ENCODE assay signal across 20 mouse cellular contexts in the genomic region with DNA sequence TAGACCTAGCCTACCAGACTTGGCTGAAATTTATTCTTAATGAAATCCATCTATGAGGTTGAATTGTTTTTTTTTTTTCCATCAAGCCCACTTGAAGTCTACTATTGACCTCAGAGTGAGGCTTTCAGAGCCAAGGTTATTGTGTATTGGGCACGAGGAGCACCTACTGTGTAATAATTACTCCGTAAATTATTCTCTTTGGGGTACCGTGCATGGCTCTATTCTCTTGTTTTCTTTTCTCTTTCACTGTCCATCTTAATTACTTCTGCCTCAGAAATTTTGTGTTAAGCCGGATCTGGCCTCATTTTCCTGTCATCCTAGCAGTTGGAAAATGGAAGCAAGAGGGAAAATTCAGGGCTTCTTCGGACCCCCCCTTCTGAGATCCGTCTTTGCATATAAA. TPM values are rescaled to one million over a fixed set of nuclear protein-coding genes. Genes with fewer than 3 reads are reported as not detected.
DNase-seq lines count a peak whose midpoint lies in the region; ATAC-seq and TF ChIP-seq lines count a peak whose summit lies in the region.
"Had no signal": no experiment of that assay in that cellular context is flagged by ENCODE, and none has a peak within 500 bp of the region (broad histone marks: within the 10 kb centered on the region; RNA-seq: fewer than 3 reads in every experiment).

No protein-coding gene starts in this region.

- no peak overlapping the region for H3K9ac ChIP-seq in forebrain, postnatal 0 days
- H3K9ac ChIP-seq in forebrain, embryonic 11.5 days (ENCODE audit: low read length), result 0 out of 2 replicates have a peak overlapping the region, but pooled peaks have one; percentile 7
- no peak overlapping the region for H3K9ac ChIP-seq in forebrain, embryonic 15.5 days (replicated peaks)
- H3K9ac ChIP-seq: heart, embryonic 15.5 days; hindbrain, embryonic 15.5 days had no signal

- no peaks in the 10 kb centered on the region for H3K27me3 ChIP-seq in forebrain, embryonic 10.5 days (ENCODE audit: poor library complexity, severe bottlenecking)
- H3K27me3 ChIP-seq in forebrain, postnatal 0 days (ENCODE audit: insufficient read depth, low read length), result no peaks in the 10 kb centered on the region
- H3K27me3 ChIP-seq in forebrain, embryonic 11.5 days (ENCODE audit: control insufficient read depth, insufficient read depth, low read length), result no peaks in the 10 kb centered on the region
- no peaks in the 10 kb centered on the region for H3K27me3 ChIP-seq in forebrain, embryonic 15.5 days
- H3K27me3 ChIP-seq: CH12.LX; heart, embryonic 15.5 days; hindbrain, embryonic 15.5 days had no signal

- peak overlapping the region; percentile 78 for H3K27ac ChIP-seq in forebrain, embryonic 10.5 days
- H3K27ac ChIP-seq in forebrain, postnatal 0 days (ENCODE audit: low read depth, low read length), result no peak overlapping the region
- peak overlapping the region; percentile 65 for H3K27ac ChIP-seq in forebrain, embryonic 11.5 days (ENCODE audit: low read depth, low read length)
- peak overlapping the region; percentile 71 for H3K27ac ChIP-seq in forebrain, embryonic 15.5 days (replicated peaks)
- H3K27ac ChIP-seq: heart, embryonic 15.5 days; hindbrain, embryonic 15.5 days had no signal

- peak; percentile 15 for DNase-seq in forebrain, embryonic 10.5 days (ENCODE audit: extremely low spot score, low spot score)
- DNase-seq in forebrain, postnatal 0 days, result no peak
- peak; percentile 5 for DNase-seq in Muller cell, postnatal 12 days (ENCODE audit: inconsistent ontology term)
- no peak for DNase-seq in forebrain, embryonic 11.5 days (ENCODE audit: low spot score)
- no peak for DNase-seq in heart, adult 8-10 months (ENCODE audit: low spot score)
- no peak for DNase-seq in urinary bladder, postnatal 10 days (ENCODE audit: low spot score)
- DNase-seq: adrenal gland, adult 2 months; adrenal gland, postnatal 25 days; cerebellum, adult 8-10 months; cerebellum, postnatal 25 days; heart, adult 18-20 months; heart, postnatal 14 days; kidney, adult 11 months; kidney, adult 9 months had no signal

- peaks cover 45% of the 10 kb centered on the region for H3K36me3 ChIP-seq in forebrain, embryonic 10.5 days (replicated peaks)
- H3K36me3 ChIP-seq in forebrain, postnatal 0 days (ENCODE audit: insufficient read depth), result peaks cover 35% of the 10 kb centered on the region
- peaks cover 3% of the 10 kb centered on the region; the same call in 1 of the 2 replicates for H3K36me3 ChIP-seq in forebrain, embryonic 11.5 days (ENCODE audit: control insufficient read depth, insufficient read depth, low read length)
- H3K36me3 ChIP-seq in forebrain, embryonic 15.5 days, result peaks cover 40% of the 10 kb centered on the region

- H3K4me1 ChIP-seq in forebrain, embryonic 10.5 days, result peaks cover 37% of the 10 kb centered on the region
- H3K4me1 ChIP-seq in forebrain, postnatal 0 days (ENCODE audit: insufficient read depth), result 0 out of 2 replicates have a peak, but pooled peaks cover 5% of the 10 kb centered on the region
- H3K4me1 ChIP-seq in forebrain, embryonic 11.5 days (replicated peaks; ENCODE audit: control insufficient read depth, insufficient read depth, low read length), result peaks cover 14% of the 10 kb centered on the region
- H3K4me1 ChIP-seq in forebrain, embryonic 15.5 days, result peaks cover 28% of the 10 kb centered on the region

- ATAC-seq in forebrain, postnatal 0 days, result no peak
- peak; percentile 59 for ATAC-seq in forebrain, embryonic 11.5 days (replicated peaks; ENCODE audit: low FRiP score)
- no peak for ATAC-seq in forebrain, embryonic 15.5 days (replicated peaks)
- no peak for ATAC-seq in megakaryocyte-erythroid progenitor cell, adult 5-6 weeks (replicated peaks; ENCODE audit: low FRiP score, low TSS enrichment, poor library complexity, severe bottlenecking)

- TF ChIP-seq CTCF in forebrain, postnatal 0 days (IDR thresholded peaks at IDR 0.05; ENCODE audit: low read depth), result no peak

- H3K9me3 ChIP-seq in forebrain, embryonic 10.5 days, result no peaks in the 10 kb centered on the region
- H3K9me3 ChIP-seq in forebrain, postnatal 0 days (ENCODE audit: low read length), result no peaks in the 10 kb centered on the region
- H3K9me3 ChIP-seq in forebrain, embryonic 11.5 days (ENCODE audit: control insufficient read depth, low read length), result no peaks in the 10 kb centered on the region
- no peaks in the 10 kb centered on the region for H3K9me3 ChIP-seq in forebrain, embryonic 15.5 days
- H3K9me3 ChIP-seq: heart, embryonic 15.5 days; hindbrain, embryonic 15.5 days had no signal

- WGBS in forebrain, embryonic 10.5 days, result 42% methylated on average over 6 of the region's 6 CpGs
- 14% methylated on average over 6 of the region's 6 CpGs for WGBS in forebrain, postnatal 0 days
- WGBS in forebrain, embryonic 11.5 days, result 21% methylated on average over 6 of the region's 6 CpGs
- WGBS in forebrain, embryonic 15.5 days, result 7% methylated on average over 6 of the region's 6 CpGs

- peak overlapping the region; percentile 14; the same call in 1 of the 2 replicates for H3K4me3 ChIP-seq in forebrain, embryonic 10.5 days
- H3K4me3 ChIP-seq in forebrain, postnatal 0 days (ENCODE audit: low read depth, low read length), result no peak overlapping the region
- no peak overlapping the region for H3K4me3 ChIP-seq in forebrain, embryonic 11.5 days (ENCODE audit: low read depth, low read length)
- H3K4me3 ChIP-seq in forebrain, embryonic 15.5 days, result no peak overlapping the region
- H3K4me3 ChIP-seq: heart, embryonic 15.5 days; hindbrain, embryonic 15.5 days had no signal

- H3K4me2 ChIP-seq in forebrain, postnatal 0 days (ENCODE audit: low read depth), result no peak overlapping the region
- peak overlapping the region; percentile 13; the same call in 1 of the 2 replicates for H3K4me2 ChIP-seq in forebrain, embryonic 11.5 days (ENCODE audit: low read depth, low read length, severe bottlenecking)
- H3K4me2 ChIP-seq in forebrain, embryonic 15.5 days (replicated peaks), result no peak overlapping the region
- H3K4me2 ChIP-seq: heart, embryonic 11.5 days; heart, embryonic 15.5 days; hindbrain, embryonic 15.5 days had no signal

RNA-seq across cellular contexts. Expression of gene Glrx2, which starts 26.0 kb away (rescaled TPM):
- polyA plus RNA-seq in forebrain, embryonic 10.5 days (2016; fragmentation: Nextera tagmentation; extraction: Ambion mirVana), result 88.1 and 89.1 TPM in 2 replicates
- 33.0 and 42.8 TPM in 2 replicates for total RNA-seq in forebrain, postnatal 0 days (2014; rRNA removed)
- polyA plus RNA-seq in forebrain, postnatal 0 days (2015; fragmentation: Nextera tagmentation; extraction: Ambion mirVana), result 135 and 140 TPM in 2 replicates
- polyA plus RNA-seq in forebrain, embryonic 11.5 days (2014; fragmentation: Nextera tagmentation; extraction: Ambion mirVana), result 90.9 and 99.5 TPM in 2 replicates
- polyA plus RNA-seq in forebrain, embryonic 15.5 days (2015; fragmentation: Nextera tagmentation; extraction: Ambion mirVana), result 177 TPM in 2 replicates
- total RNA-seq in heart, adult 8-10 months (2022), result 10 to 100 TPM; 69.9 to 83.4 (median 76.8) TPM
- 68.9 and 106 TPM in 2 replicates for total RNA-seq in megakaryocyte-erythroid progenitor cell, adult 5-6 weeks (2014; fragmentation: Nextera tagmentation)
- total RNA-seq in megakaryocyte-erythroid progenitor cell, adult 5-6 weeks (2017), result 51.3 and 54.5 TPM in 2 replicates

RNA-seq across cellular contexts. Expression of gene Trove2, which starts 34.7 kb away (rescaled TPM):
- polyA plus RNA-seq in forebrain, embryonic 10.5 days (2016; fragmentation: Nextera tagmentation; extraction: Ambion mirVana), result 33.5 and 36.1 TPM in 2 replicates
- 58.9 and 59.6 TPM in 2 replicates for total RNA-seq in forebrain, postnatal 0 days (2014; rRNA removed)
- 22.3 and 31.4 TPM in 2 replicates for polyA plus RNA-seq in forebrain, postnatal 0 days (2015; fragmentation: Nextera tagmentation; extraction: Ambion mirVana)
- polyA plus RNA-seq in forebrain, embryonic 11.5 days (2014; fragmentation: Nextera tagmentation; extraction: Ambion mirVana), result 42.4 and 50.1 TPM in 2 replicates
- 48.1 and 53.3 TPM in 2 replicates for polyA plus RNA-seq in forebrain, embryonic 15.5 days (2015; fragmentation: Nextera tagmentation; extraction: Ambion mirVana)
- 1 to 10 TPM; 9.0 to 9.5 (median 9.2) TPM for total RNA-seq in heart, adult 8-10 months (2022)
- 0.85 and 2.1 TPM in 2 replicates for total RNA-seq in megakaryocyte-erythroid progenitor cell, adult 5-6 weeks (2014; fragmentation: Nextera tagmentation)
- 1.7 and 5.1 TPM in 2 replicates for total RNA-seq in megakaryocyte-erythroid progenitor cell, adult 5-6 weeks (2017)

RNA-seq across cellular contexts. Expression of gene Uchl5, which starts 34.9 kb away (rescaled TPM):
- polyA plus RNA-seq in forebrain, embryonic 10.5 days (2016; fragmentation: Nextera tagmentation; extraction: Ambion mirVana), result 122 and 129 TPM in 2 replicates
- 17.2 and 18.0 TPM in 2 replicates for total RNA-seq in forebrain, postnatal 0 days (2014; rRNA removed)
- polyA plus RNA-seq in forebrain, postnatal 0 days (2015; fragmentation: Nextera tagmentation; extraction: Ambion mirVana), result 61.7 and 66.8 TPM in 2 replicates
- 79.6 and 87.8 TPM in 2 replicates for polyA plus RNA-seq in forebrain, embryonic 11.5 days (2014; fragmentation: Nextera tagmentation; extraction: Ambion mirVana)
- 63.5 and 73.4 TPM in 2 replicates for polyA plus RNA-seq in forebrain, embryonic 15.5 days (2015; fragmentation: Nextera tagmentation; extraction: Ambion mirVana)
- 10 to 100 TPM; 15.6 to 21.7 (median 18.2) TPM for total RNA-seq in heart, adult 8-10 months (2022)
- 99.1 and 112 TPM in 2 replicates for total RNA-seq in megakaryocyte-erythroid progenitor cell, adult 5-6 weeks (2014; fragmentation: Nextera tagmentation)
- total RNA-seq in megakaryocyte-erythroid progenitor cell, adult 5-6 weeks (2017), result 140 and 180 TPM in 2 replicates

RNA-seq across cellular contexts. Expression of gene Cdc73, which starts 39.5 kb away (rescaled TPM):
- polyA plus RNA-seq in forebrain, embryonic 10.5 days (2016; fragmentation: Nextera tagmentation; extraction: Ambion mirVana), result 33.8 and 33.9 TPM in 2 replicates
- 8.3 and 10.9 TPM in 2 replicates for total RNA-seq in forebrain, postnatal 0 days (2014; rRNA removed)
- polyA plus RNA-seq in forebrain, postnatal 0 days (2015; fragmentation: Nextera tagmentation; extraction: Ambion mirVana), result 8.9 and 11.2 TPM in 2 replicates
- polyA plus RNA-seq in forebrain, embryonic 11.5 days (2014; fragmentation: Nextera tagmentation; extraction: Ambion mirVana), result 30.1 and 31.5 TPM in 2 replicates
- 25.8 and 31.0 TPM in 2 replicates for polyA plus RNA-seq in forebrain, embryonic 15.5 days (2015; fragmentation: Nextera tagmentation; extraction: Ambion mirVana)
- total RNA-seq in heart, adult 8-10 months (2022), result 10 to 100 TPM; 55.9 to 58.2 (median 58.0) TPM
- 77.8 and 82.6 TPM in 2 replicates for total RNA-seq in megakaryocyte-erythroid progenitor cell, adult 5-6 weeks (2014; fragmentation: Nextera tagmentation)
- total RNA-seq in megakaryocyte-erythroid progenitor cell, adult 5-6 weeks (2017), result 18.4 and 25.9 TPM in 2 replicates

Comparison
In these comparisons a context has a peak if more than half of its experiments do, and no peak if none do; other contexts are left out.
1. DNase-seq: peak in forebrain, embryonic 10.5 days (single experiment) and Muller cell, postnatal 12 days (single experiment); none in forebrain, postnatal 0 days (single experiment), forebrain, embryonic 11.5 days (single experiment), heart, adult 8-10 months (single experiment) and urinary bladder, postnatal 10 days (single experiment).